Mouse (Mus musculus) bone marrow, adult 2 months (tissue): ENCODE measurements around the gene Trpd52l3. TPM values are rescaled to one million over a fixed set of nuclear protein-coding genes. Genes with fewer than 3 reads are reported as not detected.

Experiments
- H3K27ac ChIP-seq: fragments of 200-500 bp; 2 replicates; pipeline ENCODE4 v1.5.1; 2012; ENCODE audit warnings: low read depth, mild to moderate bottlenecking, control low read depth, inconsistent platforms, low read length; ENCODE audit not compliant: control insufficient read depth, poor library complexity, insufficient read depth
- H3K4me1 ChIP-seq: fragments of 200-500 bp; 2 replicates; pipeline ENCODE4 v1.6.1; 2011; ENCODE audit warnings: low read length; ENCODE audit not compliant: control insufficient read depth, insufficient read depth
- H3K4me3 ChIP-seq: fragments of 200-500 bp; replicated peaks from 2 replicates; pipeline ENCODE3; 2011; ENCODE audit warnings: mild to moderate bottlenecking, low read depth, low read length, control low read depth; ENCODE audit not compliant: control insufficient read depth
- CTCF ChIP-seq: fragments of 200-500 bp; IDR thresholded peaks from 2 replicates; pipeline ENCODE4 v1.5.1; 2011; ENCODE audit warnings: low read length, control low read depth; ENCODE audit not compliant: control insufficient read depth, insufficient read depth
- POLR2A ChIP-seq: fragments of 200-500 bp; IDR thresholded peaks from 2 replicates; pipeline ENCODE4 v1.6.1; 2011; ENCODE audit warnings: low read depth, mild to moderate bottlenecking, control low read depth, low read length, borderline replicate concordance; ENCODE audit not compliant: control insufficient read depth
- WGBS: fragments of 180-500 bp; shearing (Covaris S2); methylation state at CpG from one replicate; pipeline ENCODE4 v1.1.7; 2018; 5-methylcytosine and 5-hydroxymethylcytosine counted together
- polyA plus RNA-seq: library from polyadenylated mRNA; stranded (reverse); fragments of >200 nt; gene quantifications from 2 replicates; pipeline ENCODE4 v1.2.4, GENCODE M21; 2011; ENCODE audit warnings: low replicate concordance; ENCODE audit not compliant: missing spikeins, insufficient read depth, insufficient read length

The Trpd52l3 gene
- not detected in 2 replicates for polyA plus RNA-seq

- Histone ChIP-seq H3K27ac (no peak within 1 kb of the TSS), H3K4me3 (no peak within 1 kb of the TSS), H3K4me1 (no peaks in the 10 kb centered on the region)
- TF ChIP-seq CTCF: no peak
- no peak for TF ChIP-seq POLR2A
- 90% methylated on average over 9 of the region's 9 CpGs for WGBS
These were observed at the start of gene Trpd52l3 for GRCm38 (mm10) chr19:30003621-30004020. Trpd52l3 (plus strand) TSS chr19:30003790.

GRCm38 (mm10) chr19:29953833-29954232 is 49.8 kb upstream of the Trpd52l3 start:
- H3K4me1 ChIP-seq: no peaks in the 10 kb centered on the region
- 31% methylated on average over 3 of the region's 3 CpGs for WGBS
- no peak overlapping the region for H3K4me3 ChIP-seq
- H3K27ac ChIP-seq: no peak overlapping the region
- no peak for TF ChIP-seq CTCF
- no peak for TF ChIP-seq POLR2A

- Histone ChIP-seq H3K4me1 (no peaks in the 10 kb centered on the region), H3K27ac (no peak overlapping the region), H3K4me3 (no peak overlapping the region)
- 59% methylated on average over 2 of the region's 2 CpGs for WGBS
- no peak for TF ChIP-seq CTCF
- no peak for TF ChIP-seq POLR2A
These were observed 48.1 kb upstream of the Trpd52l3 start for GRCm38 (mm10) chr19:29955454-29955853.

GRCm38 (mm10) chr19:29960906-29961305 is 42.7 kb upstream of the Trpd52l3 start:
- H3K27ac ChIP-seq: no peak overlapping the region
- H3K4me1 ChIP-seq: no peaks in the 10 kb centered on the region
- 71% methylated on average over 4 of the region's 4 CpGs for WGBS
- no peak overlapping the region for H3K4me3 ChIP-seq
- TF ChIP-seq CTCF (no peak), POLR2A (no peak)

GRCm38 (mm10) chr19:29961842-29962241 is 41.7 kb upstream of the Trpd52l3 start:
- no peak overlapping the region for H3K27ac ChIP-seq
- H3K4me1 ChIP-seq: no peaks in the 10 kb centered on the region
- TF ChIP-seq CTCF: no peak
- no peak for TF ChIP-seq POLR2A
- H3K4me3 ChIP-seq: no peak overlapping the region
- 34% methylated on average over 6 of the region's 6 CpGs for WGBS

DNA sequence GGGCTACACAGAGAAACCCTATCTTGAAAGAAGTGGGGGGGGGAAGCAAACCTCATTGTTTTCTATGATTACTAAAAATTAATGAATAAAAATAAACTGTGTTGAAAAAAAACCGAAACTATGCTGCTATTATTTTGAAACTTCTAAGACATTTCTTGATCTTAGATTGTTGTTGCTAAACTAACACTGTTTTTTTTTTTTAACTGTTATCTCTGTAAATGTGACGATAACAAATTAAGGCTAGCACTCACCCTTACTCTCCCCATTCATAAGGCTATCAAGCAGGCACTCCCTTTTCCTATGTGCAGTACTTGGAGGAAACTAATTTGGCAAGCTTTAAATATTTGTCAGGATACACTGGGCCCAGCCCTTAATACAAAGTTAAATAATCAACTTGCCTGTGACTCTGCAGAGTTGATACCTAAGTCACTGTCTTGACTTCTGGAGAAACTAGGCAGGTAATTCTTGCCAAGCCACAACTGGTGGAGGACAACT is 39.9 kb upstream of the Trpd52l3 start:
- Histone ChIP-seq H3K27ac (no peak overlapping the region), H3K4me1 (no peaks in the 10 kb centered on the region), H3K4me3 (no peak overlapping the region)
- WGBS: 65% methylated on average over 2 of the region's 2 CpGs
- TF ChIP-seq POLR2A (no peak), CTCF (no peak)

DNA sequence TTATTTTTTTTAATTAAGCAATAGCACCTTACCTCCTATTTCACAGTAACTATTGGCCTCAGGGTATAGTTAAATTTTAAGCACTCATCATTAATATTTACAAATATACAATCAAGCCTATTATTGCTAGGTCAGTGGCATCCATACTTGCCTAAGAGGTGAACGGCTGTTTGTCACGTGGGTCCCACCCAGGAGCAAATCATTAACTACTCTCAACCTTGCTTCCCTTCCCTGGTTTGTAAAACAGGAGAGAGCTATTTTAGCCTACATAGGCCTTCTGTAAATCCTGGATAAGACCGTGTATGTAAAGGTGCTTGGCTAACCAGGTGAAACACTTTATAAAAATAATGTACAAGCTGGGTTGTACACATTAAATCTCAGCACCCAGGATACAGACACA is 35.6 kb upstream of the Trpd52l3 start:
- no peak overlapping the region for H3K27ac ChIP-seq
- no peak overlapping the region for H3K4me3 ChIP-seq
- WGBS: 80% methylated on average over 3 of the region's 3 CpGs
- TF ChIP-seq POLR2A: no peak
- TF ChIP-seq CTCF: no peak
- no peaks in the 10 kb centered on the region for H3K4me1 ChIP-seq

GRCm38 (mm10) chr19:29973396-29973795 is 30.2 kb upstream of the Trpd52l3 start:
- Histone ChIP-seq H3K27ac (no peak overlapping the region), H3K4me3 (no peak overlapping the region), H3K4me1 (no peaks in the 10 kb centered on the region)
- 54% methylated on average over 5 of the region's 5 CpGs for WGBS
- no peak for TF ChIP-seq POLR2A
- no peak for TF ChIP-seq CTCF

DNA sequence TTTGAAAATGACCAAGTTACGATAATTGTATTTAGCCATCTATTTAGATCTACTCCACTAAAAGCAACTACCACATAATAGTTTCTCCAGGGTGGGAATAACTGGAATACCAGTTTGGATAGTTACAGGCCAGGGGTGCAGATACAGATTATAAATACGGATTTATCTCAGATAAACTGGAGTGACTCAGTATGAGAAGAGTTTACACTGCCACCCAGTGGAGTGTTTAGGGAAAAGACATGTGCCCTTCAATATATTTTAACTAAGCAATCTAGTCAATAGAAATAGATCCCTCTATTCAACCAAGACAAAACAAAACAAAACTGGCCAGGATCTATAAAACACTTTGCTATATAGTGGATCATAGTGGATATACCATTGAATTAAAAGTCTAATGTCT is 24.7 kb upstream of the Trpd52l3 start:
- WGBS: 52% methylated on average over 2 of the region's 2 CpGs
- TF ChIP-seq CTCF: no peak
- no peak for TF ChIP-seq POLR2A
- H3K27ac ChIP-seq: no peak overlapping the region
- H3K4me1 ChIP-seq: no peaks in the 10 kb centered on the region
- no peak overlapping the region for H3K4me3 ChIP-seq
